Mouse (Mus musculus): ENCODE results near the gene Tasp1. TPM values are rescaled to one million over a fixed set of nuclear protein-coding genes. Genes with fewer than 3 reads are reported as not detected.
A peak's percentile ranks its signal among the peaks of the same experiment; 100 is the strongest.
"Not testable (repeated sequence)": the region's sequence is repeated elsewhere in the genome, so short reads cannot be mapped to it uniquely, and the experiment has no call there.

Gene Tasp1
- polyA plus RNA-seq, 1 experiment from 2014 or later: 19.9 TPM

- H3K27ac ChIP-seq (replicated peaks; ENCODE audit: low read depth, low read length): no peak overlapping the region
- DNase-seq (ENCODE audit: low spot score) (no peak), ATAC-seq (ENCODE audit: low read depth) (peak; percentile 33; the same call in 1 of the 2 replicates)
- H3K27me3 ChIP-seq (replicated peaks; ENCODE audit: control insufficient read depth, insufficient read depth, low read length): no peaks in the 10 kb centered on the region
- no peak overlapping the region for H3K9ac ChIP-seq (ENCODE audit: low read depth, low read length)
- no peaks in the 10 kb centered on the region for H3K4me1 ChIP-seq (ENCODE audit: control insufficient read depth, insufficient read depth, low read length)
- 0 out of 2 replicates have a peak, but pooled peaks cover 9% of the 10 kb centered on the region for H3K36me3 ChIP-seq (ENCODE audit: control insufficient read depth, insufficient read depth, low read length)
- no peaks in the 10 kb centered on the region for H3K9me3 ChIP-seq (ENCODE audit: control insufficient read depth, low read length)
- H3K4me2 ChIP-seq (ENCODE audit: low read depth, low read length): no peak overlapping the region
- H3K4me3 ChIP-seq (ENCODE audit: low read depth, low read length): no peak overlapping the region
- WGBS: 93% methylated on average over 2 of the region's 2 CpGs
These were observed 29.1 kb downstream of the Tasp1 start for GRCm38 (mm10) chr2:140037459-140037858.

- Histone ChIP-seq H3K4me1 (ENCODE audit: control insufficient read depth, insufficient read depth, low read length) (no peaks in the 10 kb centered on the region), H3K27me3 (replicated peaks; ENCODE audit: control insufficient read depth, insufficient read depth, low read length) (no peaks in the 10 kb centered on the region), H3K36me3 (ENCODE audit: control insufficient read depth, insufficient read depth, low read length) (0 out of 2 replicates have a peak, but pooled peaks cover 6% of the 10 kb centered on the region), H3K4me2 (ENCODE audit: low read depth, low read length) (no peak overlapping the region), H3K27ac (replicated peaks; ENCODE audit: low read depth, low read length) (no peak overlapping the region), H3K4me3 (ENCODE audit: low read depth, low read length) (no peak overlapping the region), H3K9me3 (ENCODE audit: control insufficient read depth, low read length) (no peaks in the 10 kb centered on the region), H3K9ac (ENCODE audit: low read depth, low read length) (no peak overlapping the region)
- ATAC-seq (ENCODE audit: low read depth) (no peak), DNase-seq (ENCODE audit: low spot score) (no peak)
These were observed 29.8 kb downstream of the Tasp1 start for GRCm38 (mm10) chr2:140036854-140037253.

GRCm38 (mm10) chr2:140024937-140025336 lies 41.7 kb downstream of the Tasp1 start:
- no peak overlapping the region for H3K9ac ChIP-seq (ENCODE audit: low read depth, low read length)
- no peak overlapping the region for H3K4me2 ChIP-seq (ENCODE audit: low read depth, low read length)
- H3K9me3 ChIP-seq (ENCODE audit: control insufficient read depth, low read length): no peaks in the 10 kb centered on the region
- peaks cover 14% of the 10 kb centered on the region for H3K36me3 ChIP-seq (ENCODE audit: control insufficient read depth, insufficient read depth, low read length)
- WGBS: 47% methylated on average over 4 of the region's 4 CpGs
- no peak overlapping the region for H3K27ac ChIP-seq (replicated peaks; ENCODE audit: low read depth, low read length)
- no peak overlapping the region for H3K4me3 ChIP-seq (ENCODE audit: low read depth, low read length)
- DNase-seq (ENCODE audit: low spot score): peak; percentile 75
- H3K27me3 ChIP-seq (replicated peaks; ENCODE audit: control insufficient read depth, insufficient read depth, low read length): no peaks in the 10 kb centered on the region
- ATAC-seq (ENCODE audit: low read depth): no peak
- H3K4me1 ChIP-seq (ENCODE audit: control insufficient read depth, insufficient read depth, low read length): no peaks in the 10 kb centered on the region

GRCm38 (mm10) chr2:140007406-140007805 lies 59.2 kb downstream of the Tasp1 start:
- 90% methylated on average over 3 of the region's 3 CpGs for WGBS
- Histone ChIP-seq H3K27ac (replicated peaks; ENCODE audit: low read depth, low read length) (no peak overlapping the region), H3K9ac (ENCODE audit: low read depth, low read length) (no peak overlapping the region), H3K4me1 (ENCODE audit: control insufficient read depth, insufficient read depth, low read length) (no peaks in the 10 kb centered on the region), H3K9me3 (ENCODE audit: control insufficient read depth, low read length) (no peaks in the 10 kb centered on the region), H3K4me2 (ENCODE audit: low read depth, low read length) (no peak overlapping the region), H3K27me3 (replicated peaks; ENCODE audit: control insufficient read depth, insufficient read depth, low read length) (no peaks in the 10 kb centered on the region), H3K4me3 (ENCODE audit: low read depth, low read length) (no peak overlapping the region), H3K36me3 (ENCODE audit: control insufficient read depth, insufficient read depth, low read length) (no peaks in the 10 kb centered on the region)
- DNase-seq (ENCODE audit: low spot score) (no peak), ATAC-seq (ENCODE audit: low read depth) (no peak)

GRCm38 (mm10) chr2:139998170-139998569 lies 68.4 kb downstream of the Tasp1 start:
- 99% methylated on average over 2 of the region's 2 CpGs for WGBS
- ATAC-seq (ENCODE audit: low read depth): no peak

GRCm38 (mm10) chr2:139989907-139990306 lies 76.7 kb downstream of the Tasp1 start:
- not testable (repeated sequence) for H3K27ac ChIP-seq (replicated peaks; ENCODE audit: low read depth, low read length); H3K4me3 ChIP-seq (ENCODE audit: low read depth, low read length); ATAC-seq (ENCODE audit: low read depth); H3K27me3 ChIP-seq (replicated peaks; ENCODE audit: control insufficient read depth, insufficient read depth, low read length); DNase-seq (ENCODE audit: low spot score); H3K9ac ChIP-seq (ENCODE audit: low read depth, low read length); H3K36me3 ChIP-seq (ENCODE audit: control insufficient read depth, insufficient read depth, low read length); H3K4me2 ChIP-seq (ENCODE audit: low read depth, low read length); H3K4me1 ChIP-seq (ENCODE audit: control insufficient read depth, insufficient read depth, low read length); H3K9me3 ChIP-seq (ENCODE audit: control insufficient read depth, low read length)
- WGBS: 95% methylated on average over 1 of the region's 1 CpGs

More at GRCm38 (mm10) chr2:139998170-139998569, 68.4 kb downstream of the Tasp1 start:
- Histone ChIP-seq H3K36me3 (ENCODE audit: control insufficient read depth, insufficient read depth, low read length) (no peaks in the 10 kb centered on the region), H3K9ac (ENCODE audit: low read depth, low read length) (no peak overlapping the region), H3K9me3 (ENCODE audit: control insufficient read depth, low read length) (no peaks in the 10 kb centered on the region), H3K27me3 (replicated peaks; ENCODE audit: control insufficient read depth, insufficient read depth, low read length) (no peaks in the 10 kb centered on the region), H3K4me3 (ENCODE audit: low read depth, low read length) (no peak overlapping the region), H3K4me1 (ENCODE audit: control insufficient read depth, insufficient read depth, low read length) (no peaks in the 10 kb centered on the region), H3K27ac (replicated peaks; ENCODE audit: low read depth, low read length) (no peak overlapping the region), H3K4me2 (ENCODE audit: low read depth, low read length) (no peak overlapping the region)
- DNase-seq (ENCODE audit: low spot score): no peak

GRCm38 (mm10) chr2:139967451-139967850 lies 99.2 kb downstream of the Tasp1 start:
- no peak overlapping the region for H3K4me2 ChIP-seq (ENCODE audit: low read depth, low read length)
- DNase-seq (ENCODE audit: low spot score) (no peak), ATAC-seq (ENCODE audit: low read depth) (no peak)
- no peak overlapping the region for H3K4me3 ChIP-seq (ENCODE audit: low read depth, low read length)
- WGBS: 61% methylated on average over 2 of the region's 2 CpGs
- no peaks in the 10 kb centered on the region for H3K27me3 ChIP-seq (replicated peaks; ENCODE audit: control insufficient read depth, insufficient read depth, low read length)
- no peaks in the 10 kb centered on the region for H3K9me3 ChIP-seq (ENCODE audit: control insufficient read depth, low read length)
- no peak overlapping the region for H3K9ac ChIP-seq (ENCODE audit: low read depth, low read length)
- no peaks in the 10 kb centered on the region for H3K36me3 ChIP-seq (ENCODE audit: control insufficient read depth, insufficient read depth, low read length)
- H3K4me1 ChIP-seq (ENCODE audit: control insufficient read depth, insufficient read depth, low read length): no peaks in the 10 kb centered on the region
- no peak overlapping the region for H3K27ac ChIP-seq (replicated peaks; ENCODE audit: low read depth, low read length)

- no peaks in the 10 kb centered on the region for H3K9me3 ChIP-seq (ENCODE audit: control insufficient read depth, low read length)
- H3K4me1 ChIP-seq (ENCODE audit: control insufficient read depth, insufficient read depth, low read length): no peaks in the 10 kb centered on the region
- H3K9ac ChIP-seq (ENCODE audit: low read depth, low read length): no peak overlapping the region
- no peak overlapping the region for H3K4me2 ChIP-seq (ENCODE audit: low read depth, low read length)
- no peaks in the 10 kb centered on the region for H3K36me3 ChIP-seq (ENCODE audit: control insufficient read depth, insufficient read depth, low read length)
- 57% methylated on average over 3 of the region's 3 CpGs for WGBS
- H3K27me3 ChIP-seq (replicated peaks; ENCODE audit: control insufficient read depth, insufficient read depth, low read length): no peaks in the 10 kb centered on the region
- peak; percentile 38 for DNase-seq (ENCODE audit: low spot score)
- no peak for ATAC-seq (ENCODE audit: low read depth)
- no peak overlapping the region for H3K4me3 ChIP-seq (ENCODE audit: low read depth, low read length)
- no peak overlapping the region for H3K27ac ChIP-seq (replicated peaks; ENCODE audit: low read depth, low read length)
These were observed 100.3 kb downstream of the Tasp1 start for GRCm38 (mm10) chr2:139966288-139966687.

- 45% methylated on average over 1 of the region's 1 CpGs for WGBS
- Histone ChIP-seq H3K4me2 (ENCODE audit: low read depth, low read length) (no peak overlapping the region), H3K9ac (ENCODE audit: low read depth, low read length) (no peak overlapping the region), H3K9me3 (ENCODE audit: control insufficient read depth, low read length) (no peaks in the 10 kb centered on the region), H3K27me3 (replicated peaks; ENCODE audit: control insufficient read depth, insufficient read depth, low read length) (no peaks in the 10 kb centered on the region), H3K4me1 (ENCODE audit: control insufficient read depth, insufficient read depth, low read length) (no peaks in the 10 kb centered on the region), H3K27ac (replicated peaks; ENCODE audit: low read depth, low read length) (no peak overlapping the region), H3K36me3 (ENCODE audit: control insufficient read depth, insufficient read depth, low read length) (0 out of 2 replicates have a peak, but pooled peaks cover 3% of the 10 kb centered on the region), H3K4me3 (ENCODE audit: low read depth, low read length) (no peak overlapping the region)
- ATAC-seq (ENCODE audit: low read depth) (no peak), DNase-seq (ENCODE audit: low spot score) (no peak)
These were observed 117.8 kb downstream of the Tasp1 start for GRCm38 (mm10) chr2:139948843-139949242.

All from embryonic facial prominence, embryonic 14.5 days (tissue).